Mouse (Mus musculus): Measurements from ENCODE around the gene Ank3. TPM values are rescaled to one million over a fixed set of nuclear protein-coding genes. Genes with fewer than 3 reads are reported as not detected.
A peak's percentile ranks its signal among the peaks of the same experiment; 100 is the strongest.

Gene Ank3
- polyA plus RNA-seq, 1 experiment from 2014 or later: 24.5 TPM

- no peak overlapping the region for H3K4me2 ChIP-seq (replicated peaks; ENCODE audit: low read depth, low read length)
- TF ChIP-seq EP300 (IDR thresholded peaks at IDR 0.05): no peak
- TF ChIP-seq CTCF (IDR thresholded peaks at IDR 0.05): no peak
- no peak overlapping the region for H3K4me3 ChIP-seq (ENCODE audit: low read depth, low read length)
- 53% methylated on average over 7 of the region's 7 CpGs for WGBS
- H3K27ac ChIP-seq (ENCODE audit: low read length): no peak overlapping the region
- no peaks in the 10 kb centered on the region for H3K27me3 ChIP-seq (replicated peaks; ENCODE audit: insufficient read depth, low read length)
- no peaks in the 10 kb centered on the region for H3K9me3 ChIP-seq (ENCODE audit: low read length)
- DNase-seq (ENCODE audit: low spot score): no peak
- no peaks in the 10 kb centered on the region for H3K4me1 ChIP-seq (ENCODE audit: insufficient read depth, low read depth, low read length)
- no peaks in the 10 kb centered on the region for H3K36me3 ChIP-seq (ENCODE audit: insufficient read depth, low read length)
- H3K9ac ChIP-seq (replicated peaks; ENCODE audit: low read depth): no peak overlapping the region
- ATAC-seq: no peak
These were observed 651.2 kb downstream of the Ank3 start for GRCm38 (mm10) chr10:70049771-70050170.

- Histone ChIP-seq H3K36me3 (ENCODE audit: insufficient read depth, low read length) (no peaks in the 10 kb centered on the region), H3K4me3 (ENCODE audit: low read depth, low read length) (no peak overlapping the region), H3K4me1 (ENCODE audit: insufficient read depth, low read depth, low read length) (no peaks in the 10 kb centered on the region), H3K4me2 (replicated peaks; ENCODE audit: low read depth, low read length) (no peak overlapping the region), H3K9ac (replicated peaks; ENCODE audit: low read depth) (no peak overlapping the region), H3K27me3 (replicated peaks; ENCODE audit: insufficient read depth, low read length) (no peaks in the 10 kb centered on the region), H3K27ac (ENCODE audit: low read length) (no peak overlapping the region), H3K9me3 (ENCODE audit: low read length) (no peaks in the 10 kb centered on the region)
- DNase-seq (ENCODE audit: low spot score) (no peak), ATAC-seq (no peak)
- TF ChIP-seq EP300 (IDR thresholded peaks at IDR 0.05) (no peak), CTCF (IDR thresholded peaks at IDR 0.05) (no peak)
- 82% methylated on average over 2 of the region's 2 CpGs for whole genome bisulfite sequencing
These were observed 656.7 kb downstream of the Ank3 start for GRCm38 (mm10) chr10:70055291-70055690.

GRCm38 (mm10) chr10:70057064-70057463 is 658.5 kb downstream of the Ank3 start:
- 55% methylated on average over 3 of the region's 3 CpGs for WGBS
- DNase-seq (ENCODE audit: low spot score): no peak
- TF ChIP-seq CTCF (IDR thresholded peaks at IDR 0.05): no peak
- peak; percentile 32; the same call in 1 of the 2 replicates for TF ChIP-seq EP300 (IDR thresholded peaks at IDR 0.05)
- Histone ChIP-seq H3K4me3 (ENCODE audit: low read depth, low read length) (no peak overlapping the region), H3K4me2 (replicated peaks; ENCODE audit: low read depth, low read length) (no peak overlapping the region), H3K4me1 (ENCODE audit: insufficient read depth, low read depth, low read length) (no peaks in the 10 kb centered on the region), H3K36me3 (ENCODE audit: insufficient read depth, low read length) (no peaks in the 10 kb centered on the region), H3K27ac (ENCODE audit: low read length) (no peak overlapping the region), H3K27me3 (replicated peaks; ENCODE audit: insufficient read depth, low read length) (no peaks in the 10 kb centered on the region), H3K9me3 (ENCODE audit: low read length) (no peaks in the 10 kb centered on the region), H3K9ac (replicated peaks; ENCODE audit: low read depth) (no peak overlapping the region)
- ATAC-seq: peak; percentile 90

- DNase-seq (ENCODE audit: low spot score) (peak; percentile 36), ATAC-seq (0 out of 2 replicates have a peak, but pooled peaks have one; percentile 5)
- H3K9me3 ChIP-seq (ENCODE audit: low read length): no peaks in the 10 kb centered on the region
- TF ChIP-seq EP300 (IDR thresholded peaks at IDR 0.05): no peak
- TF ChIP-seq CTCF (IDR thresholded peaks at IDR 0.05): no peak
- no peaks in the 10 kb centered on the region for H3K27me3 ChIP-seq (replicated peaks; ENCODE audit: insufficient read depth, low read length)
- H3K9ac ChIP-seq (replicated peaks; ENCODE audit: low read depth): no peak overlapping the region
- no peaks in the 10 kb centered on the region for H3K4me1 ChIP-seq (ENCODE audit: insufficient read depth, low read depth, low read length)
- 47% methylated on average over 19 of the region's 19 CpGs for WGBS
- no peak overlapping the region for H3K4me3 ChIP-seq (ENCODE audit: low read depth, low read length)
- no peaks in the 10 kb centered on the region for H3K36me3 ChIP-seq (ENCODE audit: insufficient read depth, low read length)
- 0 out of 2 replicates have a peak overlapping the region, but pooled peaks have one; percentile 17 for H3K4me2 ChIP-seq (replicated peaks; ENCODE audit: low read depth, low read length)
- H3K27ac ChIP-seq (ENCODE audit: low read length): no peak overlapping the region
These were observed 661.6 kb downstream of the Ank3 start for GRCm38 (mm10) chr10:70060021-70060688.

- no peak overlapping the region for H3K4me3 ChIP-seq (ENCODE audit: low read depth, low read length)
- no peak for DNase-seq (ENCODE audit: low spot score)
- 30% methylated on average over 10 of the region's 10 CpGs for WGBS
These were observed 662.1 kb downstream of the Ank3 start for GRCm38 (mm10) chr10:70060689-70061081.

GRCm38 (mm10) chr10:70063881-70064555 is 665.4 kb downstream of the Ank3 start:
- no peak overlapping the region for H3K4me2 ChIP-seq (replicated peaks; ENCODE audit: low read depth, low read length)
- no peaks in the 10 kb centered on the region for H3K9me3 ChIP-seq (ENCODE audit: low read length)
- no peak overlapping the region for H3K4me3 ChIP-seq (ENCODE audit: low read depth, low read length)
- H3K27ac ChIP-seq (ENCODE audit: low read length): no peak overlapping the region
- no peak overlapping the region for H3K9ac ChIP-seq (replicated peaks; ENCODE audit: low read depth)
- 84% methylated on average over 6 of the region's 6 CpGs for WGBS
- H3K27me3 ChIP-seq (replicated peaks; ENCODE audit: insufficient read depth, low read length): no peaks in the 10 kb centered on the region
- ATAC-seq: no peak
- no peaks in the 10 kb centered on the region for H3K4me1 ChIP-seq (ENCODE audit: insufficient read depth, low read depth, low read length)
- H3K36me3 ChIP-seq (ENCODE audit: insufficient read depth, low read length): no peaks in the 10 kb centered on the region
- DNase-seq (ENCODE audit: low spot score): no peak
- TF ChIP-seq EP300 (IDR thresholded peaks at IDR 0.05): no peak

More at GRCm38 (mm10) chr10:70060689-70061081, 662.1 kb downstream of the Ank3 start:
- Histone ChIP-seq H3K4me2 (replicated peaks; ENCODE audit: low read depth, low read length) (no peak overlapping the region), H3K4me1 (ENCODE audit: insufficient read depth, low read depth, low read length) (no peaks in the 10 kb centered on the region), H3K36me3 (ENCODE audit: insufficient read depth, low read length) (no peaks in the 10 kb centered on the region), H3K9ac (replicated peaks; ENCODE audit: low read depth) (no peak overlapping the region), H3K27ac (ENCODE audit: low read length) (no peak overlapping the region), H3K9me3 (ENCODE audit: low read length) (no peaks in the 10 kb centered on the region), H3K27me3 (replicated peaks; ENCODE audit: insufficient read depth, low read length) (no peaks in the 10 kb centered on the region)
- ATAC-seq: no peak
- no peak for TF ChIP-seq CTCF (IDR thresholded peaks at IDR 0.05)
- no peak for TF ChIP-seq EP300 (IDR thresholded peaks at IDR 0.05)

Measured in lung, postnatal 0 days (tissue).